Mouse (Mus musculus) ES-E14 (cell line): ENCODE measurements at regions not wholly inside any gene's neighbourhood (a gene's known extent, or its start where the extent isn't known, plus 50 kb on each side); places are given as distances from the start of the nearest gene placed in this dataset.

Source experiments
- HCFC1 ChIP-seq: IDR thresholded peaks from 2 replicates; pipeline ENCODE4 v1.6.1; 2012; ENCODE audit warnings: low read length, inconsistent platforms, borderline replicate concordance; ENCODE audit not compliant: insufficient read depth
- MAFK ChIP-seq: IDR thresholded peaks from 2 replicates; pipeline ENCODE4 v1.6.1; 2014; ENCODE audit warnings: mild to moderate bottlenecking, low read depth, low read length, inconsistent platforms; ENCODE audit not compliant: insufficient read depth
- ZC3H11A ChIP-seq: IDR thresholded peaks from 2 replicates; pipeline ENCODE4 v1.6.1; 2012; ENCODE audit warnings: low read depth, mild to moderate bottlenecking, inconsistent platforms, low read length, borderline replicate concordance
- ZNF384 ChIP-seq: IDR thresholded peaks from 2 replicates; pipeline ENCODE4 v1.6.1; 2012; ENCODE audit warnings: low read depth, low read length, inconsistent platforms

GRCm38 (mm10) chr3:39643194-39643593 is 756.5 kb downstream of the Fat4 start:
- no peak for TF ChIP-seq MAFK
- TF ChIP-seq ZNF384: no peak
- no peak for TF ChIP-seq HCFC1
- TF ChIP-seq ZC3H11A: no peak
